Mouse (Mus musculus): ENCODE results near the gene Gnat2. TPM values are rescaled to one million over a fixed set of nuclear protein-coding genes. Genes with fewer than 3 reads are reported as not detected.

Gnat2 gene
- total RNA-seq (2012; rRNA removed), result 15.5 and 17.5 TPM in 2 replicates
- 10.1 and 11.2 TPM in 2 replicates for total RNA-seq (2014; rRNA removed)
- polyA plus RNA-seq (2012; ENCODE audit: insufficient read length, low read depth), result 13.3 and 14.8 TPM in 2 replicates

DNA sequence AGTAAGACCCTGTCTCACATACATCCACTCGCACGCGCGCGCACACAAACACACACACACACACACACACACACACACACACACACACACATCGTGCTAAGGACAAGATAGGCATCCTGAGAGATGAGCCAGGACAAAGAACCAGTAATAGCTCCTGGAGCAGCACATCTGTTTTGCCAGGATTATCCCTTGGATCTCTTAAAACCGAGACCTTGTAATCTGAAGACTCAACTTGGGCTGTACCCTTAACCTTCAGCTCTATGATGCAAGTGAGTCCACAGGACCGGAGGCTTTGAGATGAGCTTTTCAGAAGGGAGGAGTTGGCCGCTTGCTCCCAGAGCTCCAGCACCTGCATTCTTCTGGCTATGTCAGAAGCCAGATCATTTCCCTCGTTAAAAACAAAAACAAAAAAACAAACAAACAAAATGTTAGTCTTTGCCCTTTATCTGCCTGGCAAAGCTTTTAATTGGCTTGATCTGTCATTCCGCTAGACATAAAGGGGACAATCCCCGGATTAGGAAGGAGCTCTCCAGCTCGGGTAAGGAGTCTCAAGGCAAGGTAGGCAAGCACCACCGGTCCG is at the start of gene Gnat2:
Gene Gnat2, plus strand, starts transcription at position 254 of the 580 bp plus-strand sequence.
- dilution Hi-C loops (cut with MboI; ENCODE audit: extremely low pct_ligation_motif_present, extremely low pct_unique_long_range_greater_than_20kb, low sequenced_read_pairs), result no loop called here
- H3K9me3 ChIP-seq (replicated peaks; ENCODE audit: low read length), result no peaks in the 10 kb centered on the region
- DNase-seq (ENCODE audit: extremely low read depth), result no peak
- H3K27me3 ChIP-seq (replicated peaks), result no peaks in the 10 kb centered on the region
- no peak within 1 kb of the TSS for H3K27ac ChIP-seq (ENCODE audit: insufficient read depth, low read depth)
- peaks cover 0 to 28% of the 10 kb centered on the region in 2 experiments for H3K36me3 ChIP-seq (replicated peaks in 1 of 2; ENCODE audit: control insufficient read depth in 1 of 2, insufficient read depth in 1 of 2, low read length in 1 of 2)
- H3K4me1 ChIP-seq (ENCODE audit: control insufficient read depth in 1 of 2, insufficient read depth in 2 of 2), result peaks cover 4 to 48% of the 10 kb centered on the region in 2 experiments
- H3K9ac ChIP-seq (ENCODE audit: insufficient read depth, low read depth), result no peak within 1 kb of the TSS
- in situ Hi-C loops (cut with MboI; ENCODE audit: low pct_ligation_motif_present, low pct_unique_long_range_greater_than_20kb, low sequenced_read_pairs), result no loop called here
- no peak for TF ChIP-seq HCFC1 (IDR thresholded peaks at IDR 0.05; ENCODE audit: low read depth, low read length)
- TF ChIP-seq POLR2AphosphoS2 (IDR thresholded peaks at IDR 0.05; ENCODE audit: low read depth, low read length), result no peak
- TF ChIP-seq IRF4 (IDR thresholded peaks at IDR 0.05; ENCODE audit: low read depth, low read length), result no peak
- TF ChIP-seq MAZ (IDR thresholded peaks at IDR 0.05; ENCODE audit: low read depth, low read length), result no peak
- TF ChIP-seq ZC3H11A (IDR thresholded peaks at IDR 0.05; ENCODE audit: low read depth, low read length), result no peak
- TF ChIP-seq MEF2A (IDR thresholded peaks at IDR 0.05; ENCODE audit: borderline replicate concordance, low read depth, low read length), result no peak
- TF ChIP-seq RCOR1 (conservative IDR thresholded peaks at IDR 0.05; ENCODE audit: low read depth, low read length), result no peak
- H3K4me2 ChIP-seq (ENCODE audit: insufficient read depth, low read depth, poor library complexity, severe bottlenecking), result no peak within 1 kb of the TSS
- H3K4me3 ChIP-seq (replicated peaks in 1 of 3; ENCODE audit: low read depth in 2 of 3, low read length in 2 of 3, poor library complexity in 1 of 3), result no peak within 1 kb of the TSS
- no peaks in the 10 kb centered on the region for H3K79me2 ChIP-seq (replicated peaks; ENCODE audit: control insufficient read depth, extremely low read depth, insufficient read depth, poor library complexity, severe bottlenecking)

GRCm38 (mm10) chr3:108044394-108045140 is 48.0 kb upstream of the Gnat2 start, which contains the start of gene Gstm4:
Gene Gstm4, minus strand, starts transcription at chr3:108044894.
- Histone ChIP-seq H3K9me3 (replicated peaks; ENCODE audit: low read length) (no peaks in the 10 kb centered on the region), H3K4me2 (ENCODE audit: insufficient read depth, low read depth, poor library complexity, severe bottlenecking) (peak within 1 kb of the TSS; percentile 77), H3K36me3 (replicated peaks in 1 of 2; ENCODE audit: control insufficient read depth in 1 of 2, insufficient read depth in 1 of 2, low read length in 1 of 2) (peaks cover 0 to 16% of the 10 kb centered on the region in 2 experiments), H3K27ac (ENCODE audit: insufficient read depth, low read depth) (peak within 1 kb of the TSS; percentile 80), H3K9ac (ENCODE audit: insufficient read depth, low read depth) (peak within 1 kb of the TSS; percentile 67), H3K4me1 (ENCODE audit: control insufficient read depth in 1 of 2, insufficient read depth in 2 of 2) (peaks cover 4 to 48% of the 10 kb centered on the region in 2 experiments), H3K79me2 (replicated peaks; ENCODE audit: control insufficient read depth, extremely low read depth, insufficient read depth, poor library complexity, severe bottlenecking) (no peaks in the 10 kb centered on the region), H3K27me3 (replicated peaks) (no peaks in the 10 kb centered on the region), H3K4me3 (replicated peaks in 1 of 3; ENCODE audit: low read depth in 2 of 3, low read length in 2 of 3, poor library complexity in 1 of 3) (peak within 1 kb of the TSS; percentile 65 to 79 (median 66))
- in situ Hi-C loops (cut with MboI; ENCODE audit: low pct_ligation_motif_present, low pct_unique_long_range_greater_than_20kb, low sequenced_read_pairs), result no loop called here
- dilution Hi-C loops (cut with MboI; ENCODE audit: extremely low pct_ligation_motif_present, extremely low pct_unique_long_range_greater_than_20kb, low sequenced_read_pairs), result no loop called here
- DNase-seq (ENCODE audit: extremely low read depth), result peak; percentile 97
- peak; percentile 72; the same call in 1 of the 2 replicates for TF ChIP-seq ZMIZ1 (IDR thresholded peaks at IDR 0.05; ENCODE audit: low read depth, low read length)
- peak; percentile 71; the same call in 1 of the 2 replicates for TF ChIP-seq MXI1 (IDR thresholded peaks at IDR 0.05; ENCODE audit: low read depth, low read length)
- no peak for TF ChIP-seq PAX5 (IDR thresholded peaks at IDR 0.05; ENCODE audit: low read length)
- no peak for TF ChIP-seq RAD21 (IDR thresholded peaks at IDR 0.05; ENCODE audit: low read depth, low read length)
- TF ChIP-seq JUN (IDR thresholded peaks at IDR 0.05; ENCODE audit: insufficient read depth, low read depth, low read length), result no peak
- TF ChIP-seq POLR2AphosphoS2 (IDR thresholded peaks at IDR 0.05; ENCODE audit: low read depth, low read length), result peak; percentile 54; the same call in 1 of the 2 replicates
- no peak for TF ChIP-seq GABPA (IDR thresholded peaks at IDR 0.05; ENCODE audit: insufficient replicate concordance, low read depth, low read length)
- TF ChIP-seq CHD1 (IDR thresholded peaks at IDR 0.05; ENCODE audit: low read depth, low read length), result no peak; the same call in 1 of the 2 replicates
- TF ChIP-seq USF1 (IDR thresholded peaks at IDR 0.05; ENCODE audit: low read depth, low read length), result no peak
- no peak for TF ChIP-seq CTCF (conservative IDR thresholded peaks at IDR 0.05 in 1 of 2, IDR thresholded peaks at IDR 0.05 in 1 of 2; ENCODE audit: low read depth in 2 of 2, low read length in 2 of 2)
- peak; percentile 69 for TF ChIP-seq ETS1 (conservative IDR thresholded peaks at IDR 0.05; ENCODE audit: low read depth, low read length)
- no peak for TF ChIP-seq JUND (conservative IDR thresholded peaks at IDR 0.05; ENCODE audit: low read depth, low read length)
- TF ChIP-seq MEF2A (IDR thresholded peaks at IDR 0.05; ENCODE audit: borderline replicate concordance, low read depth, low read length), result no peak
- TF ChIP-seq IRF4 (IDR thresholded peaks at IDR 0.05; ENCODE audit: low read depth, low read length), result no peak; the same call in 1 of the 2 replicates
- no peak for TF ChIP-seq UBTF (IDR thresholded peaks at IDR 0.05; ENCODE audit: low read depth, low read length)
- no peak for TF ChIP-seq MAX (IDR thresholded peaks at IDR 0.05; ENCODE audit: low read length)
- TF ChIP-seq CHD2 (IDR thresholded peaks at IDR 0.05; ENCODE audit: low read length), result no peak
- TF ChIP-seq E2F4 (IDR thresholded peaks at IDR 0.05; ENCODE audit: insufficient replicate concordance, low read depth, low read length), result no peak
- peak; percentile 70 for TF ChIP-seq NELFE (IDR thresholded peaks at IDR 0.05; ENCODE audit: low read depth, low read length)
- peak; percentile 91 for TF ChIP-seq TBP (conservative IDR thresholded peaks at IDR 0.05; ENCODE audit: low read depth, low read length)
- no peak for TF ChIP-seq BHLHE40 (IDR thresholded peaks at IDR 0.05; ENCODE audit: low read depth, low read length)
- peak; percentile 96 for TF ChIP-seq SIN3A (IDR thresholded peaks at IDR 0.05; ENCODE audit: low read length)
- TF ChIP-seq SMC3 (IDR thresholded peaks at IDR 0.05; ENCODE audit: low read depth, low read length), result no peak
- TF ChIP-seq ZNF384 (IDR thresholded peaks at IDR 0.05; ENCODE audit: low read depth, low read length), result no peak
- peak; percentile 86 for TF ChIP-seq NRF1 (IDR thresholded peaks at IDR 0.05; ENCODE audit: low read depth, low read length)

Data from CH12.LX (cell line).